Mouse (Mus musculus): ENCODE results near the gene Ambp.

The Ambp gene

GRCm38 (mm10) chr4:63118639-63119437 is 35.8 kb downstream of the Ambp start:
- peak; percentile 57 to 64 for DNase-seq

- DNase-seq, result no peak
Observed at GRCm38 (mm10) chr4:63105651-63106050, 48.9 kb downstream of the Ambp start.

- DNase-seq, result no peak
Observed at GRCm38 (mm10) chr4:63102025-63102424, 52.6 kb downstream of the Ambp start.

GRCm38 (mm10) chr4:63100478-63100877 is 54.1 kb downstream of the Ambp start:
- no peak for DNase-seq

GRCm38 (mm10) chr4:63097603-63098002 is 57.0 kb downstream of the Ambp start:
- no peak for DNase-seq

All from lung, adult 18-20 months (tissue).